Comparison of ENCODE assay signal across 7 mouse cellular contexts in the genomic region with DNA sequence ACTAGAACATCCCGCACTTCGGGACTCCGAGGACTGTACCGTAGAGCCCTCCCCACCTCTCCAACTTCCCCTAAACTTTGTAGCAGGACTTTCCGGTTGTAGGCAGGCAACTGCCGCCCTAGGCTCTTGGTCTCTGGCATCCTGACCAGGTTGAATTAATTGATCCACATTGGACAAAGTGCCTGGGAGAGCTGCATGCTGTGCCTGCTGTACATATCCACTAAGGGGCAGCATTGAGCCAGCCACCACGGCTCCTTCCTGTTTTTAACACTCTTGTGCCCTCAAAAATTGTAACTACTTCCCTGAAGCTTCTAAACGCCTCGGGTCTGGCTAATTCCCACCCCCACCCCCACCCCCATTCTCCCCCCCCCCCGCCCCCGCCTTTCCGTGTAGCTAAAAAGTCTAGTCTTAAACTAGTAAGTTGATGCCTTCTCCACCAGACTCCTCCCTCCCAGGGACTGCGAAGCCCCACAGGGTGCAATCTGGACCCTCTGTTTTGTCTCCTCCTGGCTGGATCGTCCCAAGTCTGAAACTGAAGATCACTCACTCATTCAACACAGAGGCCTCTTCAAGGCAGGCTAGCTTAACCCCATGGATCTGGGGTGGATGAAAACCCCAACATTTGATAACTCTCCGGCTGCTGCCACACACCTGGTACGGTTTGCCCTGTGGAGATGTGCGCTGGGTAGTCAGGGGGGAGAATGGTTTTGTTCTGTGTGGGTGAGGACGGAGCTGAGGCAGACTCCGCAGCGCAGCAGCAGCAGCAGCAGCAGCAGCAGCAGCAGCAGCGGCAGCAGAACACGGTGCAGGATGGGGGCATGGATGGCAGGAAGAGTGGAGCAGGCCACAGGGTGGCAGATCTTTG.
DNase-seq lines count a peak whose midpoint lies in the region; ATAC-seq and TF ChIP-seq lines count a peak whose summit lies in the region.

No protein-coding gene starts in this region.

- peak; percentile 74 for ATAC-seq in activated CD4-positive, CD25-positive, alpha-beta regulatory T cell, adult 4 months
- 0 out of 2 replicates have a peak, but pooled peaks have one; percentile 31 for ATAC-seq in forebrain, embryonic 13.5 days
- peak; percentile 51 for ATAC-seq in megakaryocyte-erythroid progenitor cell, adult 5-6 weeks (replicated peaks; ENCODE audit: low FRiP score, low TSS enrichment, poor library complexity, severe bottlenecking)

- TF ChIP-seq CTCF in kidney, adult 2 months (conservative IDR thresholded peaks at IDR 0.05; ENCODE audit: insufficient read depth, insufficient read length, low read depth, low read length): peak; percentile 86

- H3K9ac ChIP-seq in forebrain, embryonic 13.5 days: 0 out of 2 replicates have a peak overlapping the region, but pooled peaks have one; percentile 3

- H3K4me1 ChIP-seq in forebrain, embryonic 13.5 days: 0 out of 2 replicates have a peak, but pooled peaks cover 11% of the 10 kb centered on the region
- no peaks in the 10 kb centered on the region; the same call in 1 of the 2 replicates for H3K4me1 ChIP-seq in kidney, adult 2 months (ENCODE audit: control insufficient read depth, insufficient read depth, low read length)

- peak; percentile 27 for DNase-seq in ovary, postnatal 36 days (ENCODE audit: low spot score)
- DNase-seq in ovary, postnatal 14 days (ENCODE audit: low spot score): no peak
- DNase-seq in kidney, adult 2 months: peak; percentile 47
- DNase-seq in thymus, postnatal 0 days (ENCODE audit: low spot score): peak; percentile 74

- H3K27me3 ChIP-seq in forebrain, embryonic 13.5 days: no peaks in the 10 kb centered on the region
- H3K27me3 ChIP-seq in kidney, adult 2 months (replicated peaks; ENCODE audit: control insufficient read depth, insufficient read depth, low read length): no peaks in the 10 kb centered on the region

- no peaks in the 10 kb centered on the region for H3K9me3 ChIP-seq in forebrain, embryonic 13.5 days (replicated peaks)

- H3K4me2 ChIP-seq in forebrain, embryonic 13.5 days: no peak overlapping the region

- H3K27ac ChIP-seq in forebrain, embryonic 13.5 days: no peak overlapping the region
- no peak overlapping the region for H3K27ac ChIP-seq in kidney, adult 2 months (ENCODE audit: insufficient read depth, low read depth, low read length)

- no peak for TF ChIP-seq POLR2A in kidney, adult 2 months (IDR thresholded peaks at IDR 0.05; ENCODE audit: low read depth, low read length)

- H3K4me3 ChIP-seq in forebrain, embryonic 13.5 days: no peak overlapping the region
- H3K4me3 ChIP-seq in kidney, adult 2 months (ENCODE audit: insufficient read depth, low read depth, low read length): no peak overlapping the region

- no peaks in the 10 kb centered on the region for H3K36me3 ChIP-seq in forebrain, embryonic 13.5 days (ENCODE audit: poor library complexity, severe bottlenecking)
- no peaks in the 10 kb centered on the region for H3K36me3 ChIP-seq in kidney, adult 2 months (ENCODE audit: control insufficient read depth, insufficient read depth, low read length)

- WGBS in forebrain, embryonic 13.5 days: 45% methylated on average over 20 of the region's 22 CpGs
- WGBS in kidney, adult 2 months: 27% methylated on average over 22 of the region's 22 CpGs
